Mouse (Mus musculus): ENCODE data around the gene Gm17359. TPM values are rescaled to one million over a fixed set of nuclear protein-coding genes. Genes with fewer than 3 reads are reported as not detected.
"Not testable (repeated sequence)": the region's sequence is repeated elsewhere in the genome, so short reads cannot be mapped to it uniquely, and the experiment has no call there.

Gm17359 gene
- polyA plus RNA-seq, 1 experiment from 2014 or later, result not detected

GRCm38 (mm10) chr3:79425441-79425840, 89.0 kb downstream of the Gm17359 start:
- 89% methylated on average over 1 of the region's 1 CpGs for WGBS

GRCm38 (mm10) chr3:79433593-79433992, 97.1 kb downstream of the Gm17359 start:
- no peaks in the 10 kb centered on the region for H3K9me3 ChIP-seq
- H3K4me3 ChIP-seq, result no peak overlapping the region
- H3K4me2 ChIP-seq, result no peak overlapping the region
- H3K27me3 ChIP-seq, result no peaks in the 10 kb centered on the region
- no peaks in the 10 kb centered on the region for H3K36me3 ChIP-seq
- H3K9ac ChIP-seq, result no peak overlapping the region
- H3K4me1 ChIP-seq, result no peaks in the 10 kb centered on the region
- no peak for ATAC-seq (ENCODE audit: borderline replicate concordance, extremely low read depth, low FRiP score, low TSS enrichment)
- no peak overlapping the region for H3K27ac ChIP-seq

More at GRCm38 (mm10) chr3:79425441-79425840, 89.0 kb downstream of the Gm17359 start:
- H3K27ac ChIP-seq, result no peak overlapping the region
- no peaks in the 10 kb centered on the region for H3K27me3 ChIP-seq
- H3K9me3 ChIP-seq, result no peaks in the 10 kb centered on the region
- H3K4me2 ChIP-seq, result no peak overlapping the region
- no peak for ATAC-seq (ENCODE audit: borderline replicate concordance, extremely low read depth, low FRiP score, low TSS enrichment)
- H3K9ac ChIP-seq, result no peak overlapping the region
- H3K36me3 ChIP-seq, result no peaks in the 10 kb centered on the region
- H3K4me1 ChIP-seq, result no peaks in the 10 kb centered on the region
- no peak overlapping the region for H3K4me3 ChIP-seq

DNA sequence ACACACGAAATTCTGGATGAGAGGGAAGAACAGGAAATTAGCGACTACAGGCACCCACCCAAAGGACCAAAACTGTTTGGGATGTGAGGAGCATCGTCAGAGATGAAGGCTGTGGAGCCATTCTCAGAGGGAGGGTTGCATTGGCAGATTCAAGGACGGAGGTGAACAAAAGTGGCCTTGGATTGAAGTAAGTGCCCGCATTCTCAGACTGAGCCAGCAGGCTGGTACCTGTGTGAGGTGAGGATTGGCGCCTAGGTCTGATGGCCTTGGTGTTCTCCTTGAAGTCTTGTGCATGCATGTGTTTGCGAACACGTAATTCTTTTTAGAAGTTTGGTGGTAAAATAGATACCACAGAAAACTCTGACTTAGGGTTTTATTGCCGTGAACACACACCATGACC, 98.0 kb downstream of the Gm17359 start:
- Histone ChIP-seq H3K27me3 (no peaks in the 10 kb centered on the region), H3K36me3 (no peaks in the 10 kb centered on the region), H3K4me1 (no peaks in the 10 kb centered on the region), H3K4me3 (no peak overlapping the region), H3K27ac (no peak overlapping the region), H3K9ac (no peak overlapping the region), H3K9me3 (no peaks in the 10 kb centered on the region), H3K4me2 (no peak overlapping the region)
- no peak for ATAC-seq (ENCODE audit: borderline replicate concordance, extremely low read depth, low FRiP score, low TSS enrichment)
- 78% methylated on average over 9 of the region's 9 CpGs for WGBS

DNA sequence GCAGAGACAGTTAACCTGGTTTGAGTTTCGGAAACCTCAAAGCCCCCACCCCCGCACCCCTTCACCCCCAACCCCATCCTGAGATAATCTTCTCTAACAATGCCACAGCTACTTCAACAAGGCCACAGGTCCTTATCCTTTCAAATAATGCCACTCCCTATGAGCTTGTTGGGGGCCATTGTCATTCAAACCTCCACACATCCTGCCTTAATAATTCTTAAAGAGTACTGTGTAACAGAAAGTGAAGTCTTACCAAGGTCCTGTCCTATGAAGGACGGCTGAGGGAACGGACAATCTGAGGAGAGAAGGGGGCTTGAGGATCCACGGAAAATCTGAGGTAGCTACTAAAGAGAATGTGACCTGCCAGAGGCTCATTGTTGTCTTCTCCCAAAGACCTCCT, 98.5 kb downstream of the Gm17359 start:
- Histone ChIP-seq H3K36me3 (no peaks in the 10 kb centered on the region), H3K9me3 (no peaks in the 10 kb centered on the region), H3K4me1 (no peaks in the 10 kb centered on the region), H3K4me2 (no peak overlapping the region), H3K4me3 (no peak overlapping the region), H3K27me3 (no peaks in the 10 kb centered on the region), H3K9ac (no peak overlapping the region), H3K27ac (no peak overlapping the region)
- WGBS, result 54% methylated on average over 5 of the region's 5 CpGs
- no peak for ATAC-seq (ENCODE audit: borderline replicate concordance, extremely low read depth, low FRiP score, low TSS enrichment)

DNA sequence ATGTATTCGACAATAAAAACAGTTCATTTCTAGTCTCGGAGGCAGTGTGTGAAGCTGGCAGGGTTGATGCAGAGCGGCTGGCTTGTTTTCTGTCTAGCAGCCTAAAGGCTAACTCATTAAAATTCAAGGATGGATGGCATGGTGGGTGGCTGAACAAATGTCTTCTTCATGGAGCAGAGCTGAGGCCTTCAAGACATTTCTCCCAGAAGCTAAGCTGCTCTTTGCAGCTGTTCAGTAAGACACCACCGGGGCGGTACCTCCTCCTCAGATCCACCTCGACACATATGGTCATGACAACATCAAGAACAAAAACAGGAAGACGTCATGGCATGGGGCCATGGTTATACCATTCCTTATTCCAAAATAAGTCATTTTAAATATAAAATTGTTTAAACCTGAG, 99.7 kb downstream of the Gm17359 start:
- Histone ChIP-seq H3K27me3 (no peaks in the 10 kb centered on the region), H3K4me1 (no peaks in the 10 kb centered on the region), H3K9ac (no peak overlapping the region), H3K4me3 (no peak overlapping the region), H3K9me3 (no peaks in the 10 kb centered on the region), H3K36me3 (no peaks in the 10 kb centered on the region), H3K4me2 (no peak overlapping the region), H3K27ac (no peak overlapping the region)
- 66% methylated on average over 7 of the region's 7 CpGs for WGBS
- ATAC-seq (ENCODE audit: borderline replicate concordance, extremely low read depth, low FRiP score, low TSS enrichment), result no peak

DNA sequence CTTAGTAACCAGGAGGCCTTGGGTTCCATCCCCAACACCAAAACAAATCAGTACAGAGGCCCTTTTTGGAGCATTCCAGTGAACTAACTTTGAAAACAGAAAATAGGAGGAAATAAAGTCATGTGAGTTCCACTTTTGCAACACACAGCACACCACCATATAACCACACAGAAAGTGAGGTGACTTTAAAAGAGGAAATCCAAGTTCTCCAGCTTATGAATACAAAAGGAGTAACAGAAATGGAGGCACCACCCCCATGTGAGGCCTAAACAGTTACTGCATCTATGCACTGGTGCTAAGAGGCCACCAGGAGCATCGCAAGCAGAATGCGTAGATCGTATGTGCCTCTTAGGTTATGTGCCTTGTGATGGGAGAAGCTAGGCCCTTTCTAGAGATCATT, 101.8 kb downstream of the Gm17359 start:
- no peak for ATAC-seq (ENCODE audit: borderline replicate concordance, extremely low read depth, low FRiP score, low TSS enrichment)
- no peaks in the 10 kb centered on the region for H3K27me3 ChIP-seq
- H3K27ac ChIP-seq, result no peak overlapping the region
- WGBS, result 96% methylated on average over 3 of the region's 3 CpGs
- H3K36me3 ChIP-seq, result no peaks in the 10 kb centered on the region
- no peak overlapping the region for H3K4me3 ChIP-seq
- H3K9me3 ChIP-seq, result no peaks in the 10 kb centered on the region
- H3K4me2 ChIP-seq, result no peak overlapping the region
- H3K4me1 ChIP-seq, result no peaks in the 10 kb centered on the region
- H3K9ac ChIP-seq, result no peak overlapping the region

DNA sequence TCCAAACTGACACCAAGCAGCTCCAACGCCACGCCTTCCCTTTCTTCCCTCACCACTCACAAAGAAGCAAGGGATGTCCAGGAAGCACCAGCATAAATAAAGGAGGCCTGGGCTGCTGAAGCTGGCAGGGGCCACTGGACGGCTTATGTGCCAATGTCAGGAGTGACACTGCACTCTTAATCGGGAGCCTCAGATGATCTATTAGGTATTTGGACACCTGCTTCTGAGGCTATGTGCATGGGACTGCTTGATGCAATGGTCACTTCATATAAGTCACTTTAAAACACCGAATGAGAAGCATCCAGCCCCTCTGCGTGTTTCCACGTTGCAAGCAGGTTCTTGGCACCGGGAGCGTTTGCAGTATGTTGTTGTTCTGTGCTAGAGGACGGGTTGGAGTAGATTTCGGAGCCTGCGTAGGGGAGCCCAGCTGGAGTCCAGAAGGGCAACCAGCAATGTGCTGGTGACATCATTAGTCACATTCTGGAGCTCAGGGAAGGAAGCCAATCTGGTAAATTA, 104.6 kb downstream of the Gm17359 start:
- no peak for ATAC-seq (ENCODE audit: borderline replicate concordance, extremely low read depth, low FRiP score, low TSS enrichment)
- H3K36me3 ChIP-seq, result no peaks in the 10 kb centered on the region
- H3K9me3 ChIP-seq, result no peaks in the 10 kb centered on the region
- WGBS, result 51% methylated on average over 12 of the region's 12 CpGs
- no peak overlapping the region for H3K4me3 ChIP-seq
- no peaks in the 10 kb centered on the region for H3K27me3 ChIP-seq
- H3K4me1 ChIP-seq, result no peaks in the 10 kb centered on the region
- no peak overlapping the region for H3K27ac ChIP-seq
- no peak overlapping the region for H3K9ac ChIP-seq
- H3K4me2 ChIP-seq, result no peak overlapping the region

DNA sequence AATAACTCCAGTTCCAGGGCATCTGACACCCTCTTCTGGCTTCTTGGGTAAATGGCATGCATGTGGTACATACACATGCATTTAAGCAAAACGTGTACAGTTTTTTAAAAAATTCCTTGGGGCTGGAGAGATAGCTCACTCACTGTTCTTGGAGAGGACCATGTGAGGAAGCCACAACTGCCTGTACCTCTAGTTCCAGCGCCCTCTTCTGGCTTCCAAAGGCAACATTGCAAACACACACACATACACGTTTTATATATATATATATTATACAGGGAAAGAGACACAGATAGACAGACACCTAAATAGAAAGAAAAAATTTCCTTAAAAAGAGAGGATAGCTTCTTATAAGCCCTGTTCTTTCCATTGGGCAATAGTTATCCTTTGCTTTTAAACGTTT, 107.4 kb downstream of the Gm17359 start:
- 58% methylated on average over 4 of the region's 4 CpGs for WGBS
- Histone ChIP-seq H3K9ac (no peak overlapping the region), H3K4me3 (no peak overlapping the region), H3K27ac (no peak overlapping the region), H3K36me3 (no peaks in the 10 kb centered on the region), H3K9me3 (no peaks in the 10 kb centered on the region), H3K4me2 (no peak overlapping the region), H3K27me3 (no peaks in the 10 kb centered on the region), H3K4me1 (peaks cover 3% of the 10 kb centered on the region; the same call in 1 of the 2 replicates)
- ATAC-seq (ENCODE audit: borderline replicate concordance, extremely low read depth, low FRiP score, low TSS enrichment), result no peak; the same call in 1 of the 2 replicates

DNA sequence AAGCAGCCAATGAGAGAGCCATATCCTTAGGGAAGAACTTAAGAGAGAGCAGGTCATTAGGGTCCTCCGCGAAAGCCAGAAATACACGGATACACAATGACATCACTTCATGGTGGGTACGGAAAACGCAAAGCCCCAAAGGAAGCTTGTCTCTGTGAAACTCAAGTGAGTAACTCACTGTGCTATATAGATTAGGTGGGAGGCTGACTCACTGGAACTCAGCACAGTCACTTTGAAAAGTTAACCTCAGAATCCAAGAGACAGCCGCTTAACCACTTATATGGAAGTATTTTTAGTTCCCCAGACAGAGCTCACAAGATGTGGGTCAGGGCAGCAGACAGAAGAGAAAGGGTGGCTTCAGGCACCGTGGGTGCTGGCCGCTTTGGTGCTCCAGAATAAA, 108.6 kb downstream of the Gm17359 start:
- 61% methylated on average over 8 of the region's 8 CpGs for WGBS

GRCm38 (mm10) chr3:79446124-79446523, 109.7 kb downstream of the Gm17359 start:
- no peak for ATAC-seq (ENCODE audit: borderline replicate concordance, extremely low read depth, low FRiP score, low TSS enrichment)
- no peak overlapping the region for H3K9ac ChIP-seq
- peaks cover 3% of the 10 kb centered on the region; the same call in 1 of the 2 replicates for H3K4me1 ChIP-seq
- H3K9me3 ChIP-seq, result no peaks in the 10 kb centered on the region
- H3K36me3 ChIP-seq, result no peaks in the 10 kb centered on the region
- no peak overlapping the region for H3K4me2 ChIP-seq
- no peak overlapping the region for H3K27ac ChIP-seq
- no peaks in the 10 kb centered on the region for H3K27me3 ChIP-seq
- H3K4me3 ChIP-seq, result no peak overlapping the region
- WGBS, result 85% methylated on average over 4 of the region's 4 CpGs

More for the DNA sequence above, 108.6 kb downstream of the Gm17359 start:
- Histone ChIP-seq H3K36me3 (no peaks in the 10 kb centered on the region), H3K27ac (no peak overlapping the region), H3K4me3 (no peak overlapping the region), H3K9ac (no peak overlapping the region), H3K27me3 (no peaks in the 10 kb centered on the region), H3K4me2 (no peak overlapping the region), H3K9me3 (no peaks in the 10 kb centered on the region), H3K4me1 (peaks cover 3% of the 10 kb centered on the region; the same call in 1 of the 2 replicates)
- no peak for ATAC-seq (ENCODE audit: borderline replicate concordance, extremely low read depth, low FRiP score, low TSS enrichment)

DNA sequence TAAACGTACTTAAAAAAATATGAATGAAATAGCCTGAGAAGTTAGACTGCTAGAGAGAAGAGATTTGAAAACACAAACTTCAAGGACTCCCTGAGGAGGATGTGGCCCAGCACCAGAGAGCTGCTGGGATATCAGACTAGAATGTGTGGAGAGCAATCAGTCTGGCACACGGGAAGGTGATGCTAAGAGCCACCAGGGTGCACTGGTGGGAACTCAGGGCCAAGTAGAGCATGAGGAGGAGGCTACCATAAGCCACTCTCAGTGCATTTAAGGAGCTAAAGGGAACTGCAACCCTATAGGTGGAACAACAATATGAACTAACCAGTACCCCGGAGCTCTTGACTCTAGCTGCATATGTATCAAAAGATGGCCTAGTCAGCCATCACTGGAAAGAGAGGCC, 110.2 kb downstream of the Gm17359 start:
- WGBS, result 66% methylated on average over 2 of the region's 3 CpGs
- not testable (repeated sequence) for H3K4me2 ChIP-seq; H3K27ac ChIP-seq; H3K4me3 ChIP-seq; H3K36me3 ChIP-seq; H3K9me3 ChIP-seq; H3K4me1 ChIP-seq; H3K27me3 ChIP-seq; ATAC-seq (ENCODE audit: borderline replicate concordance, extremely low read depth, low FRiP score, low TSS enrichment); H3K9ac ChIP-seq

- H3K4me2 ChIP-seq, result no peak overlapping the region
- no peaks in the 10 kb centered on the region for H3K9me3 ChIP-seq
- H3K9ac ChIP-seq, result no peak overlapping the region
- no peaks in the 10 kb centered on the region for H3K36me3 ChIP-seq
- no peak overlapping the region for H3K27ac ChIP-seq
- 49% methylated on average over 5 of the region's 5 CpGs for WGBS
- H3K27me3 ChIP-seq, result no peaks in the 10 kb centered on the region
- H3K4me3 ChIP-seq, result no peak overlapping the region
- H3K4me1 ChIP-seq, result peaks cover 3% of the 10 kb centered on the region; the same call in 1 of the 2 replicates
- peak; percentile 46; the same call in 1 of the 2 replicates for ATAC-seq (ENCODE audit: borderline replicate concordance, extremely low read depth, low FRiP score, low TSS enrichment)
Measured at GRCm38 (mm10) chr3:79448421-79448820, 112.0 kb downstream of the Gm17359 start.

GRCm38 (mm10) chr3:79449361-79449760, 112.9 kb downstream of the Gm17359 start:
- Histone ChIP-seq H3K27me3 (no peaks in the 10 kb centered on the region), H3K36me3 (no peaks in the 10 kb centered on the region), H3K9me3 (no peaks in the 10 kb centered on the region), H3K4me3 (no peak overlapping the region), H3K4me1 (peaks cover 3% of the 10 kb centered on the region; the same call in 1 of the 2 replicates), H3K4me2 (no peak overlapping the region), H3K9ac (no peak overlapping the region), H3K27ac (no peak overlapping the region)
- WGBS, result 80% methylated on average over 7 of the region's 7 CpGs
- no peak for ATAC-seq (ENCODE audit: borderline replicate concordance, extremely low read depth, low FRiP score, low TSS enrichment)

All from lung, embryonic 15.5 days (tissue).